Comparison of ENCODE assay signal across 9 mouse cellular contexts in genomic region chr19:22303021-22303951, GRCm38 (mm10).
DNase-seq lines count a peak whose midpoint lies in the region; ATAC-seq and TF ChIP-seq lines count a peak whose summit lies in the region.
"Had no signal": no experiment of that assay in that cellular context is flagged by ENCODE, and none has a peak within 500 bp of the region (broad histone marks: within the 10 kb centered on the region; RNA-seq: fewer than 3 reads in every experiment).

No protein-coding gene starts in this region.

- H3K9me3 ChIP-seq in forebrain, embryonic 16.5 days (ENCODE audit: control insufficient read depth, low read length) = no peaks in the 10 kb centered on the region
- H3K9me3 ChIP-seq in midbrain, postnatal 0 days (ENCODE audit: low read length) = no peaks in the 10 kb centered on the region
- H3K9me3 ChIP-seq: lung, embryonic 15.5 days had no signal

- H3K36me3 ChIP-seq in forebrain, embryonic 16.5 days (ENCODE audit: control insufficient read depth, insufficient read depth) = no peaks in the 10 kb centered on the region
- H3K36me3 ChIP-seq in midbrain, postnatal 0 days (ENCODE audit: insufficient read depth, low read length) = no peaks in the 10 kb centered on the region
- H3K36me3 ChIP-seq: lung, embryonic 15.5 days had no signal

- H3K4me1 ChIP-seq in forebrain, embryonic 16.5 days (replicated peaks; ENCODE audit: control insufficient read depth, insufficient read depth, low read length) = peaks cover 11% of the 10 kb centered on the region
- H3K4me1 ChIP-seq in midbrain, postnatal 0 days (ENCODE audit: insufficient read depth, low read length) = no peaks in the 10 kb centered on the region

- H3K4me2 ChIP-seq in forebrain, embryonic 16.5 days (ENCODE audit: low read length) = peak overlapping the region; percentile 60
- peak overlapping the region; percentile 35; the same call in 1 of the 2 replicates for H3K4me2 ChIP-seq in midbrain, postnatal 0 days (ENCODE audit: low read depth, low read length, poor library complexity, severe bottlenecking)

- no peak overlapping the region for H3K4me3 ChIP-seq in forebrain, embryonic 16.5 days (replicated peaks; ENCODE audit: low read length)
- H3K4me3 ChIP-seq in midbrain, postnatal 0 days (ENCODE audit: low read depth, low read length) = no peak overlapping the region

- no peaks in the 10 kb centered on the region for H3K27me3 ChIP-seq in forebrain, embryonic 16.5 days (replicated peaks; ENCODE audit: control insufficient read depth, insufficient read depth, low read length)
- H3K27me3 ChIP-seq in midbrain, postnatal 0 days (ENCODE audit: insufficient read depth, low read length) = no peaks in the 10 kb centered on the region
- H3K27me3 ChIP-seq: lung, embryonic 15.5 days had no signal

- ATAC-seq in forebrain, embryonic 16.5 days = peak; percentile 51
- ATAC-seq in midbrain, postnatal 0 days (ENCODE audit: low FRiP score) = peak; percentile 44

- peak; percentile 7 to 33 for DNase-seq in frontal cortex, postnatal 36 days (ENCODE audit: low spot score in 2 of 2)
- DNase-seq in frontal cortex, postnatal 14 days (ENCODE audit: low spot score in 2 of 2) = no peak
- DNase-seq in cerebellum, adult 11 months = peak; percentile 56
- DNase-seq in midbrain, postnatal 0 days (ENCODE audit: low spot score) = peak; percentile 77
- DNase-seq in urinary bladder, postnatal 4 days (ENCODE audit: low spot score in 2 of 2) = no peak
- DNase-seq in kidney, adult 18-20 months = no peak
- no peak for DNase-seq in adrenal gland, postnatal 4 days (ENCODE audit: low spot score in 2 of 2)

- TF ChIP-seq CTCF in midbrain, postnatal 0 days (IDR thresholded peaks at IDR 0.05) = no peak

- H3K27ac ChIP-seq in forebrain, embryonic 16.5 days (ENCODE audit: low read length) = peak overlapping the region; percentile 33; the same call in 1 of the 2 replicates
- H3K27ac ChIP-seq in midbrain, postnatal 0 days (ENCODE audit: low read depth, low read length) = peak overlapping the region; percentile 51
- H3K27ac ChIP-seq: lung, embryonic 15.5 days had no signal

- no peak overlapping the region for H3K9ac ChIP-seq in forebrain, embryonic 16.5 days (replicated peaks; ENCODE audit: low read depth, low read length)
- H3K9ac ChIP-seq in midbrain, postnatal 0 days (replicated peaks; ENCODE audit: low read length, poor library complexity, severe bottlenecking) = peak overlapping the region; percentile 36; the same call in 1 of the 2 replicates
- H3K9ac ChIP-seq: lung, embryonic 15.5 days had no signal

- WGBS in forebrain, embryonic 16.5 days = 27% methylated on average over 17 of the region's 17 CpGs
- WGBS in midbrain, postnatal 0 days = 17% methylated on average over 17 of the region's 17 CpGs

Comparison
In these comparisons a context has a peak if more than half of its experiments do, and no peak if none do; other contexts are left out.
1. DNase-seq: peak in frontal cortex, postnatal 36 days (2 of 2), cerebellum, adult 11 months (single experiment) and midbrain, postnatal 0 days (single experiment); none in frontal cortex, postnatal 14 days (0 of 2), urinary bladder, postnatal 4 days (0 of 2), kidney, adult 18-20 months (single experiment) and adrenal gland, postnatal 4 days (0 of 2).